Mouse (Mus musculus) liver, adult 2 months (tissue): ENCODE results near the gene Rpl23a. TPM values are rescaled to one million over a fixed set of nuclear protein-coding genes. Genes with fewer than 3 reads are reported as not detected.

ENCODE experiments used
- DNase-seq: peaks from one replicate; pipeline ENCODE4 v3.0.0-alpha.2; 2011; ENCODE audit warnings: low read depth, low spot score; ENCODE audit errors: extremely low read depth
- H3K27ac ChIP-seq: fragments of 200-500 bp; replicated peaks from 2 replicates; pipeline ENCODE4 v1.5.1; 2012; ENCODE audit warnings: low read depth, mild to moderate bottlenecking, control low read depth, inconsistent platforms, low read length; ENCODE audit not compliant: insufficient read depth
- H3K27me3 ChIP-seq: fragments of 200-500 bp; 2 replicates; pipeline ENCODE4 v1.6.1; 2012; ENCODE audit warnings: mild to moderate bottlenecking, moderate library complexity, low read length, inconsistent platforms; ENCODE audit not compliant: control insufficient read depth, insufficient read depth
- H3K36me3 ChIP-seq: fragments of 200-500 bp; 2 replicates; pipeline ENCODE4 v1.6.1; 2012; ENCODE audit warnings: low read length, inconsistent platforms; ENCODE audit not compliant: control insufficient read depth, insufficient read depth
- H3K4me1 ChIP-seq: fragments of 200-500 bp; 2 replicates; pipeline ENCODE4 v1.6.1; 2011; ENCODE audit warnings: low read length; ENCODE audit not compliant: control insufficient read depth, insufficient read depth
- H3K4me3 ChIP-seq: fragments of 200-500 bp; 2 replicates; pipeline ENCODE4 v1.5.1; 2011; ENCODE audit warnings: low read depth, mild to moderate bottlenecking, control low read depth, low read length, moderate library complexity; ENCODE audit not compliant: insufficient read depth
- H3K79me2 ChIP-seq: fragments of 200-500 bp; 2 replicates; pipeline ENCODE4 v1.6.1; 2012; ENCODE audit warnings: inconsistent platforms, mild to moderate bottlenecking, low read length, moderate library complexity; ENCODE audit not compliant: control insufficient read depth, insufficient read depth
- H3K9ac ChIP-seq: fragments of 200-500 bp; 2 replicates; pipeline ENCODE4 v1.6.1; 2012; ENCODE audit warnings: low read depth, mild to moderate bottlenecking, control low read depth, inconsistent platforms, low read length
- CTCF ChIP-seq: fragments of 200-500 bp; IDR thresholded peaks from 2 replicates; pipeline ENCODE4 v1.5.1; 2011; ENCODE audit warnings: low read depth, low read length, control low read depth
- POLR2A ChIP-seq: fragments of 200-500 bp; IDR thresholded peaks from 2 replicates; pipeline ENCODE4 v1.6.1; 2011; ENCODE audit warnings: low read length, control low read depth; ENCODE audit not compliant: insufficient read depth; ENCODE audit errors: extremely low read depth
- WGBS: fragments of 180-500 bp; shearing (Covaris S2); methylation state at CpG from one replicate; pipeline ENCODE4 v1.1.7; 2018; 5-methylcytosine and 5-hydroxymethylcytosine counted together
- polyA plus RNA-seq: library from polyadenylated mRNA; depleted of rRNA; stranded (reverse); fragments of >200 nt; gene quantifications from 2 replicates; pipeline ENCODE4 v1.2.3, GENCODE M21; 2012; rRNA removed
- total RNA-seq: library from RNA; depleted of rRNA; stranded (reverse); fragments of >200 nt; gene quantifications from 2 replicates; pipeline ENCODE4 v1.2.3, GENCODE M21; 2014; rRNA removed

The Rpl23a gene
- total and polyA plus RNA-seq, 2 experiments = 110 to 352 TPM

DNA sequence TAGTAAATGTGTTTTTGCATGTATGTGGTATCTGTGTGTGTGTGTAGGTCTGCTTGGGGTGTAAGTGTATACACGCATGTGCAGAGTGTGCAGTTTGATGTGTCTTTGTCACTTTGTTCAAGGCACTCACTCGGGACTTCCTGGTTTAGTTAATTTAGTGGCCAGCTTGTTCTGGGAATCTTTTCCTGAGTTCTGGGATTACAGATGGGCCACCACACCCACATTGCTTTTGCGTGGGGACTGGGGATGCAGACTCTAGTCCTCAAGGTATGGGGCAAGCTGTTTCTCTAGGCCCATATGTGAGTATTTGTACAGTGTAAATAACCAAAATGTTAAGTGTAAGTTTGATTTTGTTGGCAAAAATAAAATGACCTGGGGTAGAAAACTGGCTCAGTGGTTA is 49.0 kb downstream of the Rpl23a start:
- H3K27me3 ChIP-seq = no peaks in the 10 kb centered on the region
- DNase-seq = no peak
- H3K27ac ChIP-seq = no peak overlapping the region
- TF ChIP-seq POLR2A = no peak
- TF ChIP-seq CTCF = no peak
- H3K36me3 ChIP-seq = no peaks in the 10 kb centered on the region
- peaks cover 48% of the 10 kb centered on the region; the same call in 1 of the 2 replicates for H3K79me2 ChIP-seq
- H3K9ac ChIP-seq = no peak overlapping the region
- peaks cover 35% of the 10 kb centered on the region for H3K4me1 ChIP-seq
- no peak overlapping the region for H3K4me3 ChIP-seq
- 39% methylated on average over 3 of the region's 3 CpGs for WGBS

DNA sequence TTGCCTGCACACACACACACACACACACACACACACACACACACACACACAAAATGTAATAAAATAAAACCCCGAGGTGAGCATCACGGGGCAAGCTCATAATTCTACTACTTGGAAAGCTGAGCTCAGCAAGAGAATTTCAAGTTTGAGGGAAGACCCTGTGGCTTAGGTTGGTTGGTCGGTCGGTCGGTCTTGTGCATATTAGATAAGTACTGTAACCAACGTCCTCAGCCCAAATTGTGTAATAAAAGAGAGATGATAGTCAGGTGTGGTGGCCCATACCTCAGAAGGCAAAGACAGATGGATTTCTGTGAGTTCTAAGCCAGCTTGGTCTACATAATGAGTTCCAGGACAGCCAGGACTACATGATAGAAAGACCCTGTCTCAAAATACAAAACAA is 49.5 kb downstream of the Rpl23a start:
- Histone ChIP-seq H3K4me1 (peaks cover 35% of the 10 kb centered on the region), H3K36me3 (no peaks in the 10 kb centered on the region), H3K4me3 (no peak overlapping the region), H3K9ac (no peak overlapping the region), H3K27me3 (no peaks in the 10 kb centered on the region), H3K27ac (no peak overlapping the region), H3K79me2 (peaks cover 49% of the 10 kb centered on the region; the same call in 1 of the 2 replicates)
- TF ChIP-seq POLR2A = no peak
- TF ChIP-seq CTCF = no peak
- WGBS = 72% methylated on average over 6 of the region's 6 CpGs
- DNase-seq = no peak

Other genes with a start within 250 kb of the Rpl23a start
- gene Phf12, start 200.8 kb downstream of the Rpl23a start, total RNA-seq = 3.6 and 7.5 TPM in 2 replicates
- 18.6 and 24.9 TPM in 2 replicates for gene Phf12, start 200.8 kb downstream of the Rpl23a start, polyA plus RNA-seq
- 4.3 and 6.0 TPM in 2 replicates for gene Dhrs13, start 151.3 kb downstream of the Rpl23a start, total RNA-seq
- 5.4 and 6.0 TPM in 2 replicates for gene Dhrs13, start 151.3 kb downstream of the Rpl23a start, polyA plus RNA-seq
- gene Flot2, start 145.7 kb downstream of the Rpl23a start, total RNA-seq = 19.1 and 23.0 TPM in 2 replicates
- gene Flot2, start 145.7 kb downstream of the Rpl23a start, polyA plus RNA-seq = 66.5 and 70.7 TPM in 2 replicates
- 16.4 and 18.2 TPM in 2 replicates for gene Eral1, start 103.2 kb downstream of the Rpl23a start, total RNA-seq
- gene Eral1, start 103.2 kb downstream of the Rpl23a start, polyA plus RNA-seq = 25.2 and 27.2 TPM in 2 replicates
- 2.5 and 3.4 TPM in 2 replicates for gene Fam222b, start 88.9 kb downstream of the Rpl23a start, total RNA-seq
- 12.5 and 13.6 TPM in 2 replicates for gene Fam222b, start 88.9 kb downstream of the Rpl23a start, polyA plus RNA-seq
- 8.8 and 11.1 TPM in 2 replicates for gene Traf4, start 18.0 kb downstream of the Rpl23a start, total RNA-seq
- gene Traf4, start 18.0 kb downstream of the Rpl23a start, polyA plus RNA-seq = 69.0 and 73.5 TPM in 2 replicates
- 4.1 and 5.2 TPM in 2 replicates for gene Nek8, start 6.9 kb downstream of the Rpl23a start, total RNA-seq
- gene Nek8, start 6.9 kb downstream of the Rpl23a start, polyA plus RNA-seq = 5.2 and 7.2 TPM in 2 replicates
- gene Tlcd1, start 6.9 kb downstream of the Rpl23a start, total RNA-seq = 44.8 and 50.7 TPM in 2 replicates
- 46.6 and 61.5 TPM in 2 replicates for gene Tlcd1, start 6.9 kb downstream of the Rpl23a start, polyA plus RNA-seq
- gene Rab34, start 4.8 kb upstream of the Rpl23a start, total RNA-seq = 2.6 and 2.8 TPM in 2 replicates
- 5.2 and 5.3 TPM in 2 replicates for gene Rab34, start 4.8 kb upstream of the Rpl23a start, polyA plus RNA-seq
- 0.55 and 0.60 TPM in 2 replicates for gene Proca1, start 9.8 kb upstream of the Rpl23a start, total RNA-seq
- 0.24 and 0.35 TPM in 2 replicates for gene Proca1, start 9.8 kb upstream of the Rpl23a start, polyA plus RNA-seq
- 45.5 and 48.1 TPM in 2 replicates for gene Sdf2, start 62.2 kb upstream of the Rpl23a start, total RNA-seq
- 63.9 and 70.1 TPM in 2 replicates for gene Sdf2, start 62.2 kb upstream of the Rpl23a start, polyA plus RNA-seq
- gene Supt6, start 62.4 kb upstream of the Rpl23a start, total RNA-seq = 11.0 and 13.0 TPM in 2 replicates
- gene Supt6, start 62.4 kb upstream of the Rpl23a start, polyA plus RNA-seq = 8.0 and 8.9 TPM in 2 replicates
- gene 2610507B11Rik, start 78.2 kb upstream of the Rpl23a start, total RNA-seq = 66.7 and 68.6 TPM in 2 replicates
- gene 2610507B11Rik, start 78.2 kb upstream of the Rpl23a start, polyA plus RNA-seq = 42.5 and 43.6 TPM in 2 replicates
- gene BC030499, start 107.3 kb upstream of the Rpl23a start, total RNA-seq = 0.18 and 0.27 TPM in 2 replicates
- gene BC030499, start 107.3 kb upstream of the Rpl23a start, polyA plus RNA-seq = 0.11 and 0.13 TPM in 2 replicates
- 0.54 and 0.83 TPM in 2 replicates for gene Spag5, start 117.9 kb upstream of the Rpl23a start, total RNA-seq
- gene Spag5, start 117.9 kb upstream of the Rpl23a start, polyA plus RNA-seq = 0.15 and 0.19 TPM in 2 replicates
- 15.8 and 16.9 TPM in 2 replicates for gene Aldoc, start 139.4 kb upstream of the Rpl23a start, total RNA-seq
- gene Aldoc, start 139.4 kb upstream of the Rpl23a start, polyA plus RNA-seq = 8.8 and 19.1 TPM in 2 replicates
- 6.6 and 8.6 TPM in 2 replicates for gene Pigs, start 144.8 kb upstream of the Rpl23a start, total RNA-seq
- 34.9 and 35.5 TPM in 2 replicates for gene Pigs, start 144.8 kb upstream of the Rpl23a start, polyA plus RNA-seq
- 5.5 and 7.2 TPM in 2 replicates for gene Unc119, start 159.9 kb upstream of the Rpl23a start, total RNA-seq
- gene Unc119, start 159.9 kb upstream of the Rpl23a start, polyA plus RNA-seq = 7.7 and 12.7 TPM in 2 replicates
- not detected in 2 replicates for gene Foxn1, start 203.0 kb upstream of the Rpl23a start, total RNA-seq
- not detected in 2 replicates for gene Foxn1, start 203.0 kb upstream of the Rpl23a start, polyA plus RNA-seq
- gene Slc13a2, start 238.6 kb upstream of the Rpl23a start, total RNA-seq = 0.65 and 1.9 TPM in 2 replicates
- gene Slc13a2, start 238.6 kb upstream of the Rpl23a start, polyA plus RNA-seq = 4.7 and 5.6 TPM in 2 replicates